Mouse (Mus musculus) testis, adult 2 months (tissue): ENCODE results near the gene Golim4. TPM values are rescaled to one million over a fixed set of nuclear protein-coding genes. Genes with fewer than 3 reads are reported as not detected.
"Not testable (repeated sequence)": the region's sequence is repeated elsewhere in the genome, so short reads cannot be mapped to it uniquely, and the experiment has no call there.

Experiments used
- H3K27ac ChIP-seq: fragments of 200-500 bp; 2 replicates; pipeline ENCODE4 v1.5.1; 2012; ENCODE audit warnings: low read depth, low read length; ENCODE audit not compliant: control insufficient read depth, insufficient read depth
- H3K27me3 ChIP-seq: fragments of 200-500 bp; 2 replicates; pipeline ENCODE4 v1.6.1; 2012; ENCODE audit warnings: mild to moderate bottlenecking, low read length, moderate library complexity; ENCODE audit not compliant: control insufficient read depth, insufficient read depth
- H3K36me3 ChIP-seq: fragments of 200-500 bp; 2 replicates; pipeline ENCODE4 v1.6.1; 2012; ENCODE audit warnings: mild to moderate bottlenecking, low read length; ENCODE audit not compliant: control insufficient read depth, insufficient read depth
- H3K4me1 ChIP-seq: fragments of 200-500 bp; 2 replicates; pipeline ENCODE4 v1.6.1; 2012; ENCODE audit warnings: low read length; ENCODE audit not compliant: control insufficient read depth, insufficient read depth
- H3K4me3 ChIP-seq: fragments of 200-500 bp; 2 replicates; pipeline ENCODE4 v1.5.1; 2012; ENCODE audit warnings: low read depth, mild to moderate bottlenecking, low read length, moderate library complexity, mixed read lengths; ENCODE audit not compliant: control insufficient read depth
- CTCF ChIP-seq: fragments of 200-500 bp; IDR thresholded peaks from 2 replicates; pipeline ENCODE4 v1.5.1; 2012; ENCODE audit warnings: low read depth, mild to moderate bottlenecking, inconsistent platforms, low read length, moderate library complexity; ENCODE audit not compliant: control insufficient read depth, insufficient read depth, insufficient replicate concordance
- POLR2A ChIP-seq: fragments of 200-500 bp; IDR thresholded peaks from 2 replicates; pipeline ENCODE4 v1.6.1; 2012; ENCODE audit warnings: low read depth, mild to moderate bottlenecking, inconsistent platforms, low read length, moderate library complexity; ENCODE audit not compliant: control insufficient read depth
- polyA plus RNA-seq: library from polyadenylated mRNA; depleted of rRNA; stranded (reverse); fragments of >200 nt; gene quantifications from 2 replicates; pipeline ENCODE4 v1.2.3, GENCODE M21; 2012; rRNA removed

Golim4 gene
- 1.5 and 2.2 TPM in 2 replicates for polyA plus RNA-seq

DNA sequence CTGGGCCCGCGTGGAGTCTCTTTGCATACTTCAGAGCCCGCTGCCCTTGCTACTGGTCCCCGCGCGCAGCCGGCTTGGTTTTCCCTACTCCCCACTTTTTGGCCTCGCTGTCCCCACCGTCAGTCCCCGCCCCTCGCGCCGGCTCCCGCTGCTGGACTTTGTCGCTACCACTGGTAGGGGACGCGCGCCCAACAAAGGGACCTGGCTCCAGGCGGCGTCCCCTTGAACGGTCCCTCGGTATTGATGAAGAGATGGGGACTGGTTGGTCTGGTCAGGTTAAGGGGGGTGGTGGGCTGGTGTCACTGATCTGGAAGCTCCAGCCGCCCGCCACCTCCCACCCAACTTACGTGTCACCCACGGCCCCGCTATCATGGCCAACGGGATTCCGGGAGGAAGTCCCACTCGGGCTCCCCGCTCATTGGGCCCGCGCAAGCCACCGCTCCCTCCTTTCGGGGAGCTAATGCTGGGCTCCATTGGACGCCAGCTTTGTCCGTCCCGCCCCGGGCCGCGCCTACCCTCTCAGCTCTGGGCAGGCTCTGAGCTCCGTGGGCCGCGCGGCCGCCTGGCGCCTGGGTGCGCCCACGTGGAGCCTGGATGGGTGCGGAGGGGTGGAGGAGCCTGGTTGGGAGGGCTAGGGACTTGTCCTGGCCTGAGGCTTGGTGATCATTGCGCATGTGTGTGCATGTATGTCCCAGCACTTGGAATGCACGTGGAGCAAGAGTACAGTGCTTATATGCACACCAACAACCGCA is at the start of gene Golim4:
Gene Golim4, minus strand, starts transcription at position 399 of the 752 bp plus-strand sequence.
- Histone ChIP-seq H3K27ac (peak within 1 kb of the TSS; percentile 66; the same call in 1 of the 2 replicates), H3K4me1 (peaks cover 13% of the 10 kb centered on the region)

DNA sequence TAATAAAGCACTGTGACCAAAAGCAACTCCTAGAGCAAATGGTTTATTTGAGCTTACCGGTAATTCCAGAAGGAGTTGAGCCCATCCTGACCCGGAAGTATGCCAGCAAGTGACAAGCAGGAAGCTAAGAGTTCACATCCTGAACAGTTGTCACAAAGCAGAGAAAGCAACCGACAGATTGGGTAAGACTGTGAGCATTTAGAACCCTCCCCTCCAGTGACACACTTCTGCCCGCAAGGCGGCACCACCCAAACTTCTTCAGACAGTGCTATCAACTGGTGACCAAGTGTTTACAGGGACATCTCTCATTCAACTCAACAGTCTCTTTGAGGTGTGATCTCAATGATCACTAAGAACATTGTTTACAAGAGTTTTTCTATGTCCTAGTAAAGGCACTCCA is 48.9 kb upstream of the Golim4 start:
- no peak for TF ChIP-seq POLR2A
- no peak for TF ChIP-seq CTCF
- Histone ChIP-seq H3K4me1 (no peaks in the 10 kb centered on the region), H3K27me3 (no peaks in the 10 kb centered on the region), H3K27ac (no peak overlapping the region), H3K36me3 (no peaks in the 10 kb centered on the region), H3K4me3 (no peak overlapping the region)

More for the DNA sequence above, at the start of gene Golim4:
- H3K27me3 ChIP-seq, result no peaks in the 10 kb centered on the region
- TF ChIP-seq POLR2A (no peak; the same call in 1 of the 2 replicates), CTCF (no peak)
- H3K4me3 ChIP-seq, result peak within 1 kb of the TSS; percentile 71
- H3K36me3 ChIP-seq, result no peaks in the 10 kb centered on the region

DNA sequence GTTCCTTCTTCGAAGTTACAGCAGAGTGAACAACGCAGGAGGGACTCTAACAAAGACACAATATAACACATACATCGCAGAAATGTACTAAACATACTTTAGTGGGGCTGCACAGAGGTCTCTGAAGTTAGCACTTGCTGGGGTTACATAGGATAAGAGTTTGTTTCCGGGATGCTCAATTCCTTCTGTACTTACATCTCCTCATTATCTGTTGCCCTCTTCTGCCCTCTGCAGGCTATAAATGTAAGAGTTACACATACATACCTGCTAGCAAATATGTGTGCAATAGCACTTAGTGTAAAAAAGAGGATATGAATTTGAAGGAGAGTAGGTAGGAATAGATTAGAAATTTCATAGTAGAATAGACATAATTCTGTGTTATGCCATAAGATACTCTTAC is 44.4 kb upstream of the Golim4 start:
- no peak for TF ChIP-seq CTCF
- TF ChIP-seq POLR2A, result no peak
- no peaks in the 10 kb centered on the region for H3K4me1 ChIP-seq
- no peak overlapping the region for H3K4me3 ChIP-seq

DNA sequence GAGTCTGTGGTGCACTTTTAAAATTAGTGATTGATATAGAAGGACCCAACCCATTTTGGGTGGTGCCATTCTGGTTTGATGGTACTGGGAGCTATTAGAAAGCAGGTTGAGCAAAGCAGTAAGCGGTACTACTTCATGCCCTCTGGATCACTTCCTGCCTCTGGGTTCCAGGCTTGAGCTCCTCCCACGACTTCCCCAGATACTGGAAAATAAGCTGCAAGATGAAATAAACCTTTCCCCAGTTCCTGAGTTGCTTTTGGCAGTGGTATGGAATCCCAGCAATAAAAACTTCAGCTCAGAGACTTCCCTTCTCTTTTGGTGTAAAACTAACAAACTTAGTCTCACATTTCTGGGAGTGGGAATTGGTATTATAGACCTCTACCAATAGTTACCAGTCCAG is 43.7 kb upstream of the Golim4 start:
- H3K27ac ChIP-seq, result no peak overlapping the region
- no peak overlapping the region for H3K4me3 ChIP-seq
- no peaks in the 10 kb centered on the region for H3K4me1 ChIP-seq
- no peaks in the 10 kb centered on the region for H3K36me3 ChIP-seq
- H3K27me3 ChIP-seq, result no peaks in the 10 kb centered on the region
- TF ChIP-seq CTCF (no peak), POLR2A (no peak)

More for the DNA sequence above, 44.4 kb upstream of the Golim4 start:
- no peak overlapping the region for H3K27ac ChIP-seq
- H3K36me3 ChIP-seq, result no peaks in the 10 kb centered on the region
- H3K27me3 ChIP-seq, result no peaks in the 10 kb centered on the region

DNA sequence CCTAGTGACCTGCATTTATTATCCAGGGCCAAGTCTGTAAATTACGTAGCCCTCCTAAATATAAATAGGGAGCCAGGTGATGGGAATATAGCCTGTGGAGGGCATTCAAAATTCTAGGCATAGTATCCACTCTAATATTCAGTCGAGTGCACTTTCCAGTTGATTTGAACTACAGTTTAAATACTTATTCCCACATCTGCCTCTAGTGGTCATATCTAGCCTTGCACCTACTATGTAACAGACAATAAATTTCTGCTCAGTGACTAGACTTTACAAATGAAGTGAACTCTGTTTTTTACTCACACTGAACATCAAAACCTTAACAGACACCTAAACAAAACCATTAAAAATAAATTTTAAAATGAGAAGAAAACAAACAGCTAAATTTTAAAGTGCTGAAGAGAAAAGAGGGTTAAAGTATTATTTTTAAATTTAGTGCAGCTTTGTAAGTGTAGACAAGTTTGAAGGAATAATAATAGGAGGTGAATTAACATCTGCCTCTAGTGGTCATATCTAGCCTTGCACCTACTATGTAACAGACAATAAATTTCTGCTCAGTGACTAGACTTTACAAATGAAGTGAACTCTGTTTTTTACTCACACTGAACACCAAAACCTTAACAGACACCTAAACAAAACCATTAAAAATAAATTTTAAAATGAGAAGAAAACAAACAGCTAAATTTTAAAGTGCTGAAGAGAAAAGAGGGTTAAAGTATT is 24.4 kb upstream of the Golim4 start:
- not testable (repeated sequence) for H3K4me3 ChIP-seq, H3K27ac ChIP-seq, H3K27me3 ChIP-seq, H3K4me1 ChIP-seq, H3K36me3 ChIP-seq

DNA sequence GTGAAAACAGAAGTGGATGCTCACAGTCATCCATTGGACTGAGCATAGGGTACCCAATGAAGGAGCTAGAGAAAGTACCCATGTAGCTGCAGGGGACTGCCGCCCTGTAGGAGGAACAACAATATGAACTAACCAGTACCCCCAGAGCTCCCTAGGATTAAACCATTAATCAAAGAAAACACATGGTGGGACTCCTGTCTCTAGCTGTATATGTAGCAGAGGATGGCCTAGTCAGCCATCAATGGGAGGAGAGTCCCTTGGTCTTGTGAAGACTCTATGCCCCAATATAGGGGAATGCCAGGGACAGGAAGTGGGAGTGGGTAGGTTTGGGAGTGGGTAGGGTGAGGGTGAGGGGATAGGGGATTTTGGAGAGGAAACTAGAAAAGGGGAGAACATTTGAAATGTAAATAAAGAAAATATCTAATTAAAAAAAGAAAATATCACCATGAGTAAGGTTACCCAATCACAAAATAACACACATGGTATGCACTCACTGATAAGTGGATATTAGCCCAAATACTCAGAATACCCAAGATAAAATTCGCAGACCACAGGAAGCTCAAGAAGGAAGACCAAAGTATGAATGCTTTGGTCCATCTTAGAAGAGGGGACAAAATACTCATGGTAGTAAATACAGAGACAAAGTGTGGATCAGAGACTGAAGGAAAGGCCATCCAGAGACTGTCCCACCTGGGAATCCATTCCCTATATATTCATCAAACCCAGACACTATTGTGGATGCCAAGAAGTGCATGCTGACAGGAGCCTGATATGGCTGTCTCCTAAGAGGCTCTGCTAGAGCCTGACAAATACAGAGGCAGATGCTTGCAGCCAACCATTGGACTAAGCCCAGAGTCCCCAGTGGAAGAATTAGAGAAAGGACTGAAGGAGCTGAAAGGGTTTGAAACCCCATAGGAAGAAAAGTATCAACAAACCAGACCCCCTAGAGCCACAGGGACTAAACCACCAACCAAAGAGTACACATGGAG is 6.3 kb upstream of the Golim4 start:
- H3K27ac ChIP-seq, H3K36me3 ChIP-seq, H3K4me1 ChIP-seq, H3K27me3 ChIP-seq, H3K4me3 ChIP-seq: not testable (repeated sequence)

DNA sequence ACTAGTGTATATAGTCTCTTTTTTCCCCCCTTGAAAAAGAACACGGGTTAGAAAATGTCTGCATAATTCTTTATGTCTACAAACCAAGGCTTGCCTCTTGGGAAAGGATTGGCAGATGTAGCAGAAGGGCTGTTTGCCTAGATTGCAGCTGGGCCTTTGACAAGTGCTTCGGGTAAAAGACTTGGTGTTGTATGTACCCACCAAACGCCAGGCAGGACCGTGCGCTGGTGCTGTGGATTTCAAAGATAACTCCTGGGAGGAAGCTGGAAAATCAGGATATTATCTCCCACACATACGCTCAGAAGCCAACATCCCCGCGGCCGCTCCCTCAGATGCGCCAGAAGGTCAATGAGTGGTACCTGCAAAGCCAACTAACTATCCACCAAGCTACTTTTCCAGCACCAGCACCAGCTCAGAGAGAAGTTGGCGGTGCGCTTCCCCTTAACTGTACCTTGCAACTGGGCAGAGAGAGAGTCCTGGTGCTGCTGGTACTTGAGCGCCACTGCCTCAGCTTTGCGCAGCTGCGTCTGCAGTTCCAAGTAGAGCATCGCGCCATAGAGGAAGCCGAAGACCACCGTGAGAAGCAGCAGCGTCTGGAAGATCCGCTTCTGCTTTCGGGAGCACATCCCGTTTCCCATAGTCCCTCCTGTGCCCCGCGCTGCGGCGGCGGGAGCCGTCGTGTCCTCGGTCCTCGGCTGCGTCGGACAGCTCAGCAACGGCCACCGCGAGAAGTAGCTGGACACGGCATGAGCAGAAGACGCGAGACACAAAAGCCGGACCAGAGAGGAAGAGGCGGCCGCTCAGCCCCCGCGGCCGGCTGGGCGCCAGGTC is 873 bp downstream of the Golim4 start:
- peak overlapping the region; percentile 71 for H3K4me3 ChIP-seq
- H3K27ac ChIP-seq, result no peak overlapping the region
- no peaks in the 10 kb centered on the region for H3K36me3 ChIP-seq
- H3K4me1 ChIP-seq, result peaks cover 13% of the 10 kb centered on the region
- TF ChIP-seq CTCF, result no peak
- TF ChIP-seq POLR2A, result no peak
- no peaks in the 10 kb centered on the region for H3K27me3 ChIP-seq
